Comparison of ENCODE assay signal across 23 mouse cellular contexts in the genomic region with DNA sequence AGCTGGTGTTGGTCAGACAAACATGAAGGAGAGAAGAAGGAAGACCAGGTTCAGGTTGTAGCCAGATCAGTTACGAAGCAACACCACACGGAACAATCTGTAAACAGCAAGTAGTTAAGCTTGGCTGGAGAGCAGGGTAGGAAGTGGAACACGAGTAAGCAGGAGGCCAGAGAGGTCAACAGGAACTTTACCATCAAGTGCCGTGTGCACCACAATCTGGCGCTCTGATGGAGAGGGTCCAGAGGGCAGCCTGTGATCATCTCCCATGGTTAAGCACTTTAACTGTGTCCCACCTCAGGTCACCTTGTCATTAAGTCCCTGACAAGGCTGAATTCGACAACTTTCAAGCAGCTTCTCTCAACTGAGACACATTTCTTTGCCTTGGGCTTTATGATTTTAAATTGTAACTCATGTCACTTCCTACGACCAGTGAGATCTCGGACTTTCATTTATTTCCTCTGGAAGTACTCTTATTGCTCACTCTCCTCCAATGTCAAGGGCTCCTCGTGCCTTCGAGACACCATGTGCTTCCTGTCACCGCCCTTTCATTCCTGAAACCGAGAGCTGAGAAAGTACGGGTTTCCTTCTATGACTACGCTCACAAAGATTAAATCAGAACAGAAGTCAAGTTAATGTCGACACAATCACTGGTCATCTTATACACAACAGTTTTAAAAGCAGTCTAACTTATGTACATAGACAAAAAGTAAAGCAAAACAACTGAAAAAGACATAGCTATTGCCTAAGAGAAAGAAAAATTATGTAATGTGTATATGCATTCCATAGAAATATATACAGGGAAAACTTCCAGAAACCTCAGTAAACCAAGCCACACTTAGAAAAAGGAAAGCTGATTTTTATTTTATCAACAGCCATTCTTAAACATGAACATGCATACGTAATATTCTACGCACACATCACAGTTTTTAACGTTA. TPM values are rescaled to one million over a fixed set of nuclear protein-coding genes. Genes with fewer than 3 reads are reported as not detected.
A peak's percentile ranks its signal among the peaks of the same experiment; 100 is the strongest.
DNase-seq lines count a peak whose midpoint lies in the region; ATAC-seq and TF ChIP-seq lines count a peak whose summit lies in the region.
"Had no signal": no experiment of that assay in that cellular context is flagged by ENCODE, and none has a peak within 500 bp of the region (broad histone marks: within the 10 kb centered on the region; RNA-seq: fewer than 3 reads in every experiment).

No protein-coding gene starts in this region.

- ATAC-seq in kidney, embryonic 14.5 days (ENCODE audit: low FRiP score, low TSS enrichment): peak; percentile 62; the same call in 1 of the 2 replicates
- peak; percentile 35 for ATAC-seq in lung, embryonic 14.5 days (ENCODE audit: insufficient read depth)
- ATAC-seq in midbrain, embryonic 11.5 days (ENCODE audit: low FRiP score): no peak
- no peak for ATAC-seq in midbrain, embryonic 14.5 days (ENCODE audit: low FRiP score, low TSS enrichment)
- ATAC-seq: activated CD4-positive, CD25-positive, alpha-beta regulatory T cell, adult 4 months; forebrain, embryonic 14.5 days; Patski had no signal

- H3K4me3 ChIP-seq in kidney, embryonic 14.5 days (ENCODE audit: low read length): no peak overlapping the region
- H3K4me3 ChIP-seq in lung, embryonic 14.5 days (ENCODE audit: low read depth, low read length): no peak overlapping the region
- no peak overlapping the region for H3K4me3 ChIP-seq in midbrain, embryonic 11.5 days (ENCODE audit: low read depth, low read length)
- no peak overlapping the region for H3K4me3 ChIP-seq in midbrain, embryonic 14.5 days (replicated peaks; ENCODE audit: low read depth, low read length)
- H3K4me3 ChIP-seq: embryonic facial prominence, embryonic 10.5 days; forebrain, embryonic 10.5 days; heart, embryonic 13.5 days had no signal

- TF ChIP-seq CTCF in lung, embryonic 14.5 days (IDR thresholded peaks at IDR 0.05; ENCODE audit: low read depth): no peak

- no peaks in the 10 kb centered on the region for H3K4me1 ChIP-seq in kidney, embryonic 14.5 days (ENCODE audit: control insufficient read depth, insufficient read depth, low read length)
- H3K4me1 ChIP-seq in lung, embryonic 14.5 days (ENCODE audit: insufficient read depth): no peaks in the 10 kb centered on the region
- no peaks in the 10 kb centered on the region for H3K4me1 ChIP-seq in midbrain, embryonic 11.5 days (ENCODE audit: control insufficient read depth, insufficient read depth, low read length)
- no peaks in the 10 kb centered on the region for H3K4me1 ChIP-seq in midbrain, embryonic 14.5 days (ENCODE audit: control insufficient read depth, insufficient read depth, low read length)
- H3K4me1 ChIP-seq: embryonic facial prominence, embryonic 10.5 days; forebrain, embryonic 10.5 days had no signal

- no peaks in the 10 kb centered on the region for H3K27me3 ChIP-seq in kidney, embryonic 14.5 days (ENCODE audit: control insufficient read depth, insufficient read depth, low read length)
- H3K27me3 ChIP-seq in lung, embryonic 14.5 days (ENCODE audit: insufficient read depth, low read length): no peaks in the 10 kb centered on the region
- H3K27me3 ChIP-seq in midbrain, embryonic 11.5 days (ENCODE audit: control insufficient read depth, insufficient read depth, low read length): no peaks in the 10 kb centered on the region
- no peaks in the 10 kb centered on the region for H3K27me3 ChIP-seq in midbrain, embryonic 14.5 days (ENCODE audit: control insufficient read depth, insufficient read depth, low read length)
- H3K27me3 ChIP-seq: heart, embryonic 13.5 days; Patski had no signal

- no peak overlapping the region for H3K4me2 ChIP-seq in kidney, embryonic 14.5 days (replicated peaks; ENCODE audit: low read depth, low read length)
- H3K4me2 ChIP-seq in lung, embryonic 14.5 days: no peak overlapping the region
- no peak overlapping the region for H3K4me2 ChIP-seq in midbrain, embryonic 11.5 days
- H3K4me2 ChIP-seq in midbrain, embryonic 14.5 days (ENCODE audit: low read length): no peak overlapping the region
- H3K4me2 ChIP-seq: heart, embryonic 13.5 days had no signal

- H3K9ac ChIP-seq in kidney, embryonic 14.5 days (ENCODE audit: low read depth, low read length): no peak overlapping the region
- H3K9ac ChIP-seq in lung, embryonic 14.5 days: no peak overlapping the region
- H3K9ac ChIP-seq in midbrain, embryonic 11.5 days (ENCODE audit: low read length): no peak overlapping the region
- H3K9ac ChIP-seq in midbrain, embryonic 14.5 days (replicated peaks; ENCODE audit: low read length): no peak overlapping the region
- H3K9ac ChIP-seq: heart, embryonic 13.5 days had no signal

- no peaks in the 10 kb centered on the region for H3K9me3 ChIP-seq in kidney, embryonic 14.5 days (ENCODE audit: control insufficient read depth, low read length)
- H3K9me3 ChIP-seq in lung, embryonic 14.5 days (ENCODE audit: low read depth, low read length): no peaks in the 10 kb centered on the region
- no peaks in the 10 kb centered on the region for H3K9me3 ChIP-seq in midbrain, embryonic 11.5 days (ENCODE audit: control insufficient read depth, low read length)
- no peaks in the 10 kb centered on the region for H3K9me3 ChIP-seq in midbrain, embryonic 14.5 days (ENCODE audit: control insufficient read depth, low read length)
- H3K9me3 ChIP-seq: embryonic facial prominence, embryonic 10.5 days; forebrain, embryonic 10.5 days; heart, embryonic 13.5 days had no signal

- WGBS in kidney, embryonic 14.5 days: 62% methylated on average over 18 of the region's 18 CpGs
- 71% methylated on average over 18 of the region's 18 CpGs for WGBS in lung, embryonic 14.5 days
- WGBS in midbrain, embryonic 11.5 days: 94% methylated on average over 18 of the region's 18 CpGs
- WGBS in midbrain, embryonic 14.5 days: 96% methylated on average over 18 of the region's 18 CpGs

- H3K36me3 ChIP-seq in kidney, embryonic 14.5 days (ENCODE audit: control insufficient read depth, insufficient read depth, low read length): peaks cover 30% of the 10 kb centered on the region
- peaks cover 32% of the 10 kb centered on the region for H3K36me3 ChIP-seq in lung, embryonic 14.5 days (ENCODE audit: insufficient read depth)
- H3K36me3 ChIP-seq in midbrain, embryonic 11.5 days (ENCODE audit: control insufficient read depth, insufficient read depth, low read length): peaks cover 2% of the 10 kb centered on the region
- peaks cover 38% of the 10 kb centered on the region for H3K36me3 ChIP-seq in midbrain, embryonic 14.5 days (ENCODE audit: control insufficient read depth, insufficient read depth, low read length)

- H3K27ac ChIP-seq in kidney, embryonic 14.5 days (ENCODE audit: low read depth, low read length): no peak overlapping the region
- H3K27ac ChIP-seq in lung, embryonic 14.5 days (ENCODE audit: low read depth): peak overlapping the region; percentile 16; the same call in 1 of the 2 replicates
- no peak overlapping the region for H3K27ac ChIP-seq in midbrain, embryonic 11.5 days (ENCODE audit: low read depth, low read length)
- H3K27ac ChIP-seq in midbrain, embryonic 14.5 days (replicated peaks; ENCODE audit: low read depth, low read length): no peak overlapping the region
- H3K27ac ChIP-seq: embryonic facial prominence, embryonic 10.5 days; forebrain, embryonic 10.5 days; heart, embryonic 13.5 days had no signal

- DNase-seq in kidney, adult 9 months: no peak
- DNase-seq in lung, embryonic 14.5 days: peak; percentile 38
- DNase-seq in lung, postnatal 25 days (ENCODE audit: low spot score): no peak
- DNase-seq in midbrain, embryonic 11.5 days (ENCODE audit: low spot score, missing footprints): peak; percentile 35
- no peak for DNase-seq in midbrain, embryonic 14.5 days
- DNase-seq in liver: no peak
- DNase-seq: adrenal gland, postnatal 14 days; cerebellum, adult 11-12 months; cerebellum, postnatal 10 days; gastrocnemius, postnatal 36 days; heart, adult 11 months; heart, postnatal 36 days had no signal

RNA-seq across cellular contexts. Expression of gene Gsdmc4, which starts 18.3 kb away (rescaled TPM):
- 0.11 and 0.16 TPM in 2 replicates for polyA plus RNA-seq in kidney, embryonic 14.5 days (2014; fragmentation: Nextera tagmentation; extraction: Ambion mirVana)
- polyA plus RNA-seq in lung, embryonic 14.5 days (2014; fragmentation: Nextera tagmentation; extraction: Ambion mirVana): 0.12 TPM in 1 of 2 replicates, not detected in the other
- polyA plus RNA-seq in midbrain, embryonic 11.5 days (2014; fragmentation: Nextera tagmentation; extraction: Ambion mirVana): not detected in 2 replicates
- polyA plus RNA-seq in midbrain, embryonic 14.5 days (2014; fragmentation: Nextera tagmentation; extraction: Ambion mirVana): not detected in 2 replicates
- polyA plus RNA-seq: embryonic facial prominence, embryonic 10.5 days; embryonic facial prominence, embryonic 14.5 days; forebrain, embryonic 14.5 days; heart, embryonic 13.5 days; heart, postnatal 0 days; hindbrain, embryonic 11.5 days had no signal

RNA-seq across cellular contexts. Expression of gene Gsdmc3, which starts 52.0 kb away (rescaled TPM):
- polyA plus RNA-seq in kidney, embryonic 14.5 days (2014; fragmentation: Nextera tagmentation; extraction: Ambion mirVana): 0.64 and 1.4 TPM in 2 replicates
- polyA plus RNA-seq in lung, embryonic 14.5 days (2014; fragmentation: Nextera tagmentation; extraction: Ambion mirVana): not detected in 2 replicates
- polyA plus RNA-seq in midbrain, embryonic 11.5 days (2014; fragmentation: Nextera tagmentation; extraction: Ambion mirVana): not detected in 2 replicates
- polyA plus RNA-seq in midbrain, embryonic 14.5 days (2014; fragmentation: Nextera tagmentation; extraction: Ambion mirVana): not detected in 2 replicates
- polyA plus RNA-seq: activated CD4-positive, CD25-positive, alpha-beta regulatory T cell, adult 4 months; C2C12; embryonic facial prominence, embryonic 10.5 days; forebrain, embryonic 10.5 days; forebrain, embryonic 14.5 days; heart, embryonic 13.5 days; heart, postnatal 0 days; hindbrain, embryonic 11.5 days had no signal

Comparison
In these comparisons a context has a peak if more than half of its experiments do, and no peak if none do; other contexts are left out.
1. DNase-seq: peak in lung, embryonic 14.5 days (single experiment) and midbrain, embryonic 11.5 days (single experiment); none in kidney, adult 9 months (single experiment), lung, postnatal 25 days (single experiment), midbrain, embryonic 14.5 days (single experiment) and liver (single experiment).
2. ATAC-seq: peak in kidney, embryonic 14.5 days (single experiment) and lung, embryonic 14.5 days (single experiment); none in midbrain, embryonic 11.5 days (single experiment) and midbrain, embryonic 14.5 days (single experiment).